Mouse (Mus musculus) lung, adult 18-20 months (tissue): ENCODE data around the gene Alg14.
A peak's percentile ranks its signal among the peaks of the same experiment; 100 is the strongest.

Source experiments
- DNase-seq, 2 experiments: peaks; one replicate each; pipeline ENCODE4 v3.0.0; 2022; ENCODE audit warnings: mixed read lengths in 2 of 2

The Alg14 gene

DNA sequence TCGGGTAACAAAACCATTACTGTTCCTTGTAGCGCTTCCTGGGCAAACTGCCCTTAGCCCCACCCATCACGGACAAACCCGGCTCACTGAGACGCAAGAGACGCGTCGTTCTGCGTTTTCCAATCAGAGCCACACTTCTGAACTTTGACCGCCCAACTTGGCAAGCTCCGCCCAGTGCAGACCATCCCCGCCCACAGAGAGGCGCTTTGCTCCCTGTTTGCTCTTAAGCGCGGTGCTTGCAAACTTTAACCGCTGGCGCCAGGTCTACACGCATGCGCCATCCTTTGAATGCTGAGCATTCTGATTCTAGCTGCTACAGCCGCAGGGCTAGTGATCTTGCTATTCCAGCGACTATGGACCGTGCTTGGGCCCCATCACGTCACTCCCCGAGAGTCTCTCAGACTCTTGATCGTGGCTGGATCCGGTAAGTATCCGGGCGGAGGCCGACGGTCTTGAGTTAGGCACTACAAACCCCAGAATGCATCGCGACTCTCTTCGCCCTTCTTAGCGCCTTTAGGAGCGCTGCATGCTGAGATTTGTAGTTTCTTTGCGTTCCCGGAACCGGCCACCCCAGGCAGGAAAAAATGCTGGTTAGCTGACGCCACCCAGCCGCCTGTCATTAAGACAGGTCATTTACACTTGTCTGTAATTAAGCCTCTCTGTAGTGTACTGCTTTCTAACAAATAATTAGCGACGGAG, at the start of gene Alg14:
Gene Alg14, plus strand, starts transcription at position 214 of the 699 bp plus-strand sequence.
- peak; percentile 99 for DNase-seq

DNA sequence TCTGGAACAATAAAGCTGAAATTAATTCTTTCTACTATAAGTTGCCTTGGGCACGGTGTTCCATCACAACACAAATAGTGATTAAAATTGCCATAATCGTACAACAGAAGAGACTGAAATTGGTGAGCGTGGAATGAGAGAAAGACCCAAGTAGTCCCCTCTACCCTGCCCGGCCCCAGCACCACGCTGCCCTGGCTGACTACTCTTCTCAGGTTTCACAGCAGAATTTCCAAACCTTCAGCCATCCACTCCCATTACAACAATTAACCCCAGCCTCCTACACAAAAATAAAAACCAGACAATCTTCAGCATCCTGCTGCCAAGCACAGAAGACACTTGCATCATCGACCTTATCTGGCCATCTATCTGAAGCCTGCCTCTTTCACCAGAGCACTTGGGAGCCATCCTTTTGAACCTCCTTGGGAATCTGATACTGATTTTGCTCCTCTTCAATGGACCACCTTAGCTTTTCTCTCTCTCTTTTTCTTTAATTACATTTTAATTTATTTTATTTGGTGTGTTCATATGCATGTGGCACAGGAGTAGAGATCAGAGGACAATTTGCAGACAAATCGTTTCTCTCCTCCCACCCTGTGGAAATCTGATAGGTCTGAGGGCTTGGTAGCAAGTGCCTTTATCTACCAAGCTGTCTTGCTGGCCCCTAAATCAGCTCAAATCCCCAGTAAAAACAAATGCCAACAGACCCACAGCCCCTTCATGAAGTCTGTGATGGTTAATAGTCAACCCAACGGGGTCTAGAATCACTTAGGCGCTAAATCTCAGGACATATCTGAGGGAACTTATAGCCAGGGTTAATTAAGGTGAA, 49.2 kb upstream of the Alg14 start:
- DNase-seq: no peak

DNA sequence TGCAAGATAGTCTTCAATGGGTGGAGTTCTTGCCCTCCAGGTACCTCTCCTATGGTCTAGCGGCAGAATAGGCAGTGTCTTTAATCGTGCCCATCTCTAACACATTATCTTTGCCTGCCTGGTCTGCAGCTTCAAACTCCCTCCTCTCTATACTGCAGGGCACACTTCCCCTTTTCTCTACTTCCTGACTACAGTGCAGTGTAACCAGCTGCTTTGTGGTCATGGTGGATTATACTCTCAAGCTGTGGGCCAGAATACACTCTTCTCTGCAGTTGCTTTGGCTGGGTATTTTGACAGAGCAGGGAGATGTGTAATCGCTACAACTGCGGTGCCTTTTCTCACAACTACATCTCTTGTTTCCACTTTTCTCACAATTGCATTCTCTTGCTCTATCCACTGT, 48.6 kb upstream of the Alg14 start:
- DNase-seq: no peak

DNA sequence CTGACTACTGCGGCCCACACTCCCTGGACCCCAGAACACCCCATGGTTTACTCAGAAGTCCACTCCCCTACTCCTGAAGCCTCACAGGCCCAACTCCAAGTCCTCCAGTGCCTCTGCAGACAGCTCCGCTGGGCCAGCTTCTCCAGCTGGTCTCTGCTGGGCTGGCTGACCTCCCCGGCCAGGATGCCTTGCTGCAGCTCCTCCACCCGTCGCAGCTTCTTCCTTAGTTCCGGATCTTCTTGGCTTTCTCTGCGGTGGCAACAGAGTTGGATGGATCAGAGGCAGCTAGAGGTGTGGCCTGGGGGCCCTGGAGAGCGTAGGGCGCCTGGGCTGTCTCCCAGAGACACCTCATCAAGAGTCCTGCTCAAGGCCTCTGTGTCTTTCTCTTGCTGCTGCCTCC, 41.5 kb upstream of the Alg14 start:
- peak in 1 of 2 experiments; percentile 10 for DNase-seq

DNA sequence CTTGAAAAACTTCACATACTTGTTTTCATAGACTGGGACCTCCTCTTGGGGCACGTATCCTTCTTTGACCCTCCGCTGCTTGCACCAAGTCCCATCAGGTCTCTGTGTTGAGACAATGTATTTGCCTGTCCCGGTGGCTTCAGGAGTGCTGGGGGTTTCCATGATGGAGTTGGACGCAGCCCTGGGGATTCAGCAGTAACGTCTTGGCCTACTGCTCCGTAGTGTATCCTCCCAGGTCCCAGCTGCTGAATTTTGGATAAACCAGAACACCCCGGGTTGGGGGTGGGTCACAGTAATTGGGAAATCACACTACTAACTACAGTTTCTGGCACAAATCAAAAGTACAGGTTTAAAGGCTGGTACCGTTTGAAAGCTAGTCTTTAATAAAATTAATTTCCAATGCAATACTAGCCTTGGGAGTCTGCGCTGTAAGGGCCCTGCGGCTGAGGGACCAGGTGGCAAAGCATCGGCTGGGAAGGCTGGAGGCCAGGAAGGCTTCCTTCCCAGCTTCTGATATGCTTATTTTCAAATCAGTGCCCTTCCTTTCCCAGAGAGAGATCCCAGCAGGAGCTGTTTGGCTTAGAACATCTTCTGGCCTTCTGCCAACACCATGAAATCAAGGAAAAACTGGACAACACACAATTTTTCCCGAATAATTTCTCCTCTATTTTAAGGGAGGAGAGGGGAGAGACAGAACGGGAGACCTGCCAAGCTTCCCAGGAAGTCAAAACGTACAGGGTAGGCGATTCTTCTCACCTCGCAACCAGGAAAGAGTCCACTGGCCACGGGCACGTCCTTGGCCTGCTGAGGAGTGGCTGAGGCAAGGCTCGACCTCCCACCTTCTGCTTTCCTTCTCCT, 40.8 kb upstream of the Alg14 start:
- DNase-seq: no peak

DNA sequence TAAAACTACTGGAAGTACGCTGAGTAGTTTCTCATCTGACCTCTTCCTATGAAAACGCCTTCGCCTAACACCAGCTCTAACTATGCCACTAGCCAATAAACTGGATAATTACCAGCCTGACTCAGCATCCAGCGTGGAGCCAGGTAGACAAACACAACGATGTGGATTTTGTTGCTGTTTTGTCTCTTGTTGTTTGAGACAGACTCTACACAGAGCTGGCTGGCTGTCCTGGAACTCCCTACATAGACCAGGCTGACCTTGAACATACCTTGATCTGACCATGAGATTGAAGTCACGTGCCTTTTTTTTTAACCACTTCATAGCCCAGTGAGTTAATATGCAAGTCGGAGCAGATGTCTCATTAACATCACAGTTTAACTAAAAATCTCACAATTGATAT, 36.1 kb upstream of the Alg14 start:
- no peak for DNase-seq

DNA sequence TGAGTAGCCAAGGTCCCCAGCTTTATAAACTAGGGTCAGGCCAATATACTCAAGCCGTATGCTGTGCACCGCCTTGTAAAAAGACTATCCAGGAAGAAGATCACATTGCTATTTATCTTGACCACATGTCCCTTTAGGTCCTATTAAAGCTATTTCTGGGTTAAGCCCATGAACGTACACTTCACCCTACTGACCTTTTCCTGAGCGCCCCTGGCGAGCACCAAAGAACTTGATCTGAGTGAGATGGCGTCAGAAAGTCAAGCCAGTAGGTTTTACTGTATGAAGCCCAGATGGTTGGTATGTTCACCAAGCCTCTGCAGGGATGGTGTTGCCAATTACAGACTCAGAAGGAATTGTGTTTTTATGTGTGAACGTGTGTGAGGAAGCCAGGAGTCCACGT, 35.4 kb upstream of the Alg14 start:
- DNase-seq: no peak

DNA sequence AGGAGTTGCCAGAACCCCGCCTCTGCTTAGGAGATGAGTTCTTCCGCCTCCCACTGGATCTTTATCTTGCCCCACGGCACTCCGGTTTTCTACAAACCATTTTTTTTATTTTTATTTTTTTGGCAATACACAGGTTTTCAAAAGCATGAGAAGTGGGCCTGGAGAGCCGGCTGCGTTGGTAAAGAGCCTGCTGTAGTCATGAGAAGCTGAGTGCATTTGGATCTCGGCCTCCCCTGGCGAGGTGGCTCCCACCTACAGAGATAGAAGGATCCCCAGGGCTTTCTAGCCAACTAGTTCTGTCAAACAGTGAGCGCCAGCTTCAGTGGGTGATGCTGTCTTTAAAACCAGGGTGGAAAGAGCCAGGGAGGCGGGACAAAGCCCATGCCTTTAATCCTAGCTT, 34.2 kb upstream of the Alg14 start:
- DNase-seq: no peak

DNA sequence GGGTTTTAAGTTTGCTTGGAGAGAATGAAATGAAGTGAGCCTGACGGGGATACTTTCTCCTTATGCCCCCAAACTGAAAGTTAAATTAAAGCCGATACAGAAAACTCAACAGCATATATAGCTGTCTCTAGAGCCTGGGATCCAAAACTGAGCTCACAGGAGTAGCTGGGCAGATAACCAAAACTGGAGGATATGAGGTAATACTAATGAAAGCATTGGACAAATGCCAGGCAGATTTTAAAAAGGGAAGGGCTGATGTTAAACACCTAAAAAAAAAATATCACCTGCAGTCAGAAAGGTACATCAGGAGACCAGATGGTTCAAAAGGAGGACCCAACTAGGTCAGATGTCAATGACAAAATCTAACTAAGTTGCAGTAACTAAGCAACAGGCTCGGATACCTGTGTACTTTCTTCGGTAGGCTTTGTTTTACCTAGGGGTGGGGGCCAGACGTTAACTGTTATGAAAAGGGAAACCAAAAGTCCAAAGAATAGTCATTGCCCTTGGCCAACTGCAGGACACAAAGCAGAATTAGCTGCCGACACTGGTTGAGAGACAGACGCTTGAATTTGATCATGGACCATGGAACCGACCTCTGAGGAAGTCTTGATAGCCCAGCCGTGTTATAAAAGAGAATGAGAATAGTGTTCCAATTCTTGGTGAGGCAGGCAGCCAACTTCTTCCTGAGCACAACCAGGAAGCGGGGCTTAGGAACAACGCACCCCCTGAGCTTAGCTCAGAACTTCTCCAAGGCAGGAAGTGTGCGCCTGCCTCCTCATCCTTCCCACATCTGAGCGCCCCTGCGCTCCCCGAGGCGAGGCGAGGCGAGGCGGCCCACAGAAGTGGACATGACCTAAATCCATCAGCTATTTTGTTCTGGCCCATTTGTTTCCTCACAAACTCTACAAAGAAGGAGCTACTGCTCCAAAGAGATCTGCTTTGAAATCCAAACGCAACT, 32.8 kb upstream of the Alg14 start:
- peak in 1 of 2 experiments; percentile 19 for DNase-seq

DNA sequence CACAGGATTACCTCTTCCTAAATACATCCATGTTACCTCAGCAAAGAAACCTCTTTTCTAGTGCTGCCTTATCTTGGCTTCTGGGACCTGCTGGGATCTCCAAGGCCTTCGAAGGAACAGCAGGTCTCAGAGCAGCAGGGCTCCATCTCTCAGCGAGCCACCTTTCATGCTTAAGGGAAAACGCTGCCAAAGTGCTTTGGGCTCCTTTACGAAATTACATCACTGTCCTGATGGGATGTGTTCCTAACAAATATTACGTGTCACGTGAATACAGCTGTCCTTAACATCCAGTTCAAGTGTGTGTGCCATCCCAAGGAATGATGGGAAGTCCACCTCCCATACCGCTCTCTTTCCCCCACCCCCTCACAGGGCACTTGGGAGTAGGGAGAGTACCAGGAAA, 31.5 kb upstream of the Alg14 start:
- no peak for DNase-seq

DNA sequence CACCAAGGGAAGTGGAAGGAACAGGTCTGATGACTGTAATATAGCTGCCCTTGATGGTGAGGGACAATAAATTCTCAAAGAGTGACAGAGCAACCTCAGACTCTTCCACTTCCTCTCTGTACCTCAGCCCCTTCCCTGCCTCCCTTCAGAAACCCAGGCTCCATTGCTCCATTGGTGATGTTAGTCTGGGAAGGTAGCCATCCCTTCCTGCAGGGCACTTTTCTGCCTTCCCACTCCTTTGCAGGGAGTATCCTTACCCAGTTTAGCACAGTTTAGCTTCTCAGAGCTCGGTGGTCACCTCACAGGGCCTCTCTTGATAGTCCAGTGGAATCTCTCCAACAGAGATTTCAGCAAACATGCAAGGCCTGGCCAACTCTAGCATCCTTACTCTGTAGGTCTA, 30.7 kb upstream of the Alg14 start:
- DNase-seq: no peak

DNA sequence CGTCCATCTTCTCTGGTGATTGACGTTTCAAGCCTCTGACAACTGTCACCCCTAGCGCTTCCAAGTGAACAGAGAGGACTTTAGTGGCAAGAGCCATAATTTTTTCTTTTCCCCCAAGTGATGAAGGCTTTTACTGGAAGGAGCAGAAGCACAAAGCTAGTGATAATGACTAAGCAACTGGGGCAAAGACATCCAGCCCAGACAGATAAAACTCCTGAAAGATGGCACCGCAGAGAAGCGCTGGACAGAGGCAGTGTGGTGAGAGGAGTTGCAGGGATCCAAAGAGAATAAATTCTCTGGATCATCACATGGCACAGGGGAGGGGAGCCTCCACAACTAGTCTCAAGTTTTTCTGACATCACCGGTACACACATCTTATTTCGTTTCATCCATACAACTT, 30.3 kb upstream of the Alg14 start:
- DNase-seq: no peak

DNA sequence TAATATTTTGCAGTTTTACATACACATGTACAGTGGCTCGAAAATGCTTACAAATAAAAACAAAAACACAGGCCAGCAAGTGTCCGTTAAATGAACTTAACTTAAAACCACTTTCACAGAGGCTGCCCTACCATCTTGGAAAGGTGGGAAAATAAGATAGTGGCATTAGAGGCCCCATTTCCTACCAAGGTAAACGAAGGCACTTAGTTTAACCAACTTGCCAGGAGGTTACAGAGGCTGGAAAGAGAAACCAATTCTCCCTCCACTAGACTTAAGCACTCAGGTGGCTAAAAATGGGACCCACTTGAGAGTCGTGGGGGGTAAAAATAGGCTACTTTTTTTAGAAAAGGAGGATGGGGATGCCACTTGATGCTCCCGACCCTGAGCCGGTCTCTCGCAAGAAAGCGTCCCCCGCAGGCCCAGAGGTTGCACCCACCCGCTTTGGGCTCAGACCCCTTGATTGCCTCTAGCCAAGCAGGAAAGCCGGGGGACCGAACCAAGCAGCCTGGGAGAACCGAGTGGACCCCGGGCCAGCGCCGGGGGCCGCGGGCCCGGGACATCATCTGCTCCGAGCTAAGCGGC, 29.5 kb upstream of the Alg14 start:
- no peak for DNase-seq

DNA sequence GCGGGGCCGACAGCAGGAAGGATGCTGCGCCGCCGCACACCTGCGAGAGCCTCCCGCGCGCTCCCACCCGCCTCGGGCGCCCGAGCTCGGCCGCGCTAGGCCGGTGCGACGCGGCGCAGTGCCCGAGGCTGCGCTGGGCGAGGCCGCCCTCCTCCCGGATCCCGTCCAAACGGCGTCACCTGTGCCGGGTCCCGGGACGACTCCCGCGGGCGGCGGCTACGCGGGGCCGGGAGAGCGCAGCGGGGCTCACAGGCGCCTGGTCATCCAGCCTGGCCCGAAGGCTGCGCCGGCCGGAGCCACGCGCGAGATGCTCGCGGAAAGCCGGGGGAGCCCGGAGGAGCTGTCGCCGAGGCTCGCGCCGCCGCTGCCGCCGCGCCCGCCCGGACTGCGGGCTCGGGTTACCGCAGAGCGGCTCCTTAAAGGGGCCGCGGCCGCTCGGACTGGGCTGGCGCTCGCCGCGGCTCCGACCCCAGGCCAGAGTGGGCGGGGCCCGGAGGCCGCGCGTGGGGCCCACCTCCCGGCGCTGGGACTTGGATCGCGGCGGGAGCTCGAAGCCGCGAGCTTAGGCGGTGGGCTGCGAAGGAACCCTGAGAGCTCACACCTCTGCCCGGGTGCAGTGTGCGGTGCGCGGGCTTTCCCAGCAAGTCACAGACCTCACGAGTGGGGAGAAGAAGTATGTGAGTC, 28.9 kb upstream of the Alg14 start:
- DNase-seq: peak; percentile 47 to 54

DNA sequence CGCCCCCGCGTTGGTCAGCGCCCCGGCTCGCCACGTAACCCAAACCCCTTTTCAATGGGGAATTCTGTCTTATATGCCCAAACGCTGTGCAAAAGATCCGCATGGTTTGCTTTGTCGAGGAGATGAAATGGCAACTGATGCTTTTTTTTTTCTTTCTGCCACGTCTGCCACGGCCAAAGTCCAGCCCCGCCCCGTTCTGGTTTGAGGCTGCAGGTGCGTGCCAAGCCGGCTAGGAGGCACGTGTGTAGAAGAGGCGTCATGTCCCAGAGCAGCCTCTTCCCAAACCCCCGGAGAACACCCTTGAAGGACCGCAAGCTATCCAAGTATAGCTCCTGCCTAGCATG, 28.4 kb upstream of the Alg14 start:
- DNase-seq: peak; percentile 56 to 76

DNA sequence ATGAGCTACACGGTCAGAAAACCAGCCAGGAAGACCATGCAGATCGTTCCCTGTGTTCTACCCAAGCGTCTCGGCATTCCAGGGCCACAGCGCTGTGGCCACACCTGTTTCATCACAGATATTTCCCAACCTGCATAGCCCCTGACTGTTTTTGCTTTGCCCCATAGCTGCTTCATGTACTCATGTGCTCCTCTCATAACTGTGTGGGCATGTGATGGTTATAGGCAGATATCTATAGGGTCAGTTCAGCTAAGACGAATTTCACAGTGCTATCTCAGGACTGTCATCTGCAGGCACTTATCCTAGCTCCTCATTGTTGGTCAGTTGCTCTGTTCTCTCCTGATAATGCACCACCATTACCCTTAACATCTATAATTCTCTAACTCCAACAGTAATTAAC, 27.3 kb upstream of the Alg14 start:
- DNase-seq: peak in 1 of 2 experiments; percentile 29

DNA sequence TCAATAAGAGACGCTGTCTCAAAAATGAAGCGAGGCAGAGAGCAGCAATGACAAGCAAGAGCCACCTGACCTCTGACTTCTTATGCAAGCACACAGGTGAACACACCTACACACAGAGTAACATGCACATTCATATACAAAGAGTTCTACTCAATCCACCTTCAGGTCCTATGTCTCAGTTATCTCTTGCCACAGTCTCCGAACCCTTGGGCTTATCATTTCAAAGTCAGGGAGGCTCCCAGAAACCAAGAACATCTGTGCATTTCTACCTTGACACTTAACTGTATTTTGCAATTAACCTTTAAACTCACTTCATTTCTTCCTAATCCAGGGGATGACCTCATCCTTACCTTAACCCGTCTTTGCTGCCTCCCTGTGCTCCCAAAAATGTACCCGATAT, 24.3 kb upstream of the Alg14 start:
- no peak for DNase-seq

DNA sequence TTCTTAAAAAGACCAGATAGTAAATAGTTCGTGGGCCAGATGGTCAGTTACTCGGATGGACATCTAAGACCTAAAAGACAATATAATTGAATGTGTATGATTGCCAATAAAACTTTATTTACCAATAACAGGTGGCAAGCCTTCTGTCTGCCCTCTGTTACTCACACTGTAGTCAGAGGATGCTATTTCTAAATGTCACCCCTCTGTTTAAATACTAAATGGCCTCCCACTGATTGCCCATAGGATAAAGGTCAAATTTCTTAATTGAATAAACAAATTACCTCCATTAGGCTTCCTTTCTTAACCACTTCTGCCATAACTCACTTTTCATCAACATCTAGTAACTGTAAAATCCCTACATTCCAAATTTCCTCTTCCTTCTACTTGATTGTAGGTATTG, 19.0 kb upstream of the Alg14 start:
- no peak for DNase-seq

DNA sequence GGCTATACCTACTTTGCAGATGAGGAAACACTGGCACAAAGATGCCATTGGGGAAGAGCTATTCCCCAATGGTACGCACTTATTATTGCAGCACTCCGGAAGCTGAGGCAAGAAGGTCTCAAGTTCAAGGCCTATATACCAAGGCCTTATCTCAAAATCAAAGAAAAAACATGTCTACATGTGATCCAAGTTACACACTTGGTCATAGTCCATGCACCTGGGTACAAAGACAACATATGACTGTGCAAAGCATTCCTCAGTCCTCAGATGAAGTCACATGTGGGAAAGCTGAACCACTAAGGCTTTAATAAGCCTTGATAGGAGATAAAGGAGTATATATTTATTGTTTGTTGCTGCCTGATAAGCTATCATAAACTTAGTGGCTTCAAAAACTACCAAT, 17.6 kb upstream of the Alg14 start:
- DNase-seq: no peak

DNA sequence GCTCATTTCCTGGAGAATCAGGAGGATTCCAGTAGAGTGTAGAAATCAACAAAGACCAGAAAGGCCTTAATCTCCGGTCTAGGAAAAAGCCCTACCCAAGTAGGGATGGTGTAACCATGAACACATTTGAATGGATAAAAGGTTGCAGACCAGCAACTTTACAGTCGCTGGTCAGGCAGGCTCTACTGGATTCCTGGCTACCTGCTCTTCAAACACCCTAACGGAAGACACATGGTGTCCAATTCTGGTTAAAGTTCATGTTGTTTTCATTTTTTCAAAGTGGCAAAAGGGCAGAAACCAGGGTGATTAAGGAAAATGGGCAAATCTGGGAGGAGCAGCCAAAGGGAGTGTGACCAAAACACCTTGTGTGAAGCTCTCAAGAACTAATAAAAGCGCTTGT, 14.6 kb upstream of the Alg14 start:
- peak; percentile 18 to 49 for DNase-seq

DNA sequence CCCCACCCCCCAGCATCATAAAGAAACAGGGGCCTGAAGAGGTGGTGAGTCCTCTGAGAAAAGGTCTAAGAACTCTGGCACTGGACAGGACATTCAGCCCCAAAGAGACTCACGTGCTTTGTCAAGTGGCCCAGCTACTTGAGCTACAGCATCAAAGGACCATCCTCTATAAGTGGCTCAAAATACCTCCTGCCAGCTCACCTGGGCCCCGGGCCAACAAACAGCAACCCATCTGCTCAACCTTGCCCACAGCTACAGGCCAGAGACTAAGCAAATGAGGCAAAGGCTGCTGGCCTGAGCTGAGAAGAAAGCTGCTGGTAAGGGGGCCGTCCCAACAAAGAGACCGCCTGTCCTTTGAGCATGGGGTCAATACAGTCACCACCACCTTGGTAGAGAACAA, 14.0 kb upstream of the Alg14 start:
- DNase-seq: peak; percentile 48 to 69
